Mouse (Mus musculus) left cerebral cortex, postnatal 10 days (tissue): ENCODE data around the gene 9330182L06Rik. TPM values are rescaled to one million over a fixed set of nuclear protein-coding genes. Genes with fewer than 3 reads are reported as not detected.

Source experiments
- DNase-seq, 2 experiments: peaks; one replicate each; pipeline ENCODE4 v3.0.0; 2021 to 2022; ENCODE audit warnings: low spot score in 2 of 2, mixed read lengths in 1 of 2; ENCODE audit errors: extremely low spot score in 1 of 2
- intact Hi-C: fragments of 180-260 bp; cut with DNase I; formaldehyde crosslinking; loops from one replicate; pipeline ENCODE4 v1.15.1; 2025
- microRNA-seq: library from miRNA; unstranded; fragments of <30 nt; microRNA quantifications from one replicate; pipeline ENCODE4 v1.2.0, GENCODE M21; 2022
- total RNA-seq, 2 experiments: library from RNA; stranded (reverse); gene quantifications; 2 replicates each; pipeline ENCODE4 v1.2.3; 2021

The 9330182L06Rik gene
- total RNA-seq, 2 experiments from 2014 or later: 48.7 to 51.3 TPM

DNA sequence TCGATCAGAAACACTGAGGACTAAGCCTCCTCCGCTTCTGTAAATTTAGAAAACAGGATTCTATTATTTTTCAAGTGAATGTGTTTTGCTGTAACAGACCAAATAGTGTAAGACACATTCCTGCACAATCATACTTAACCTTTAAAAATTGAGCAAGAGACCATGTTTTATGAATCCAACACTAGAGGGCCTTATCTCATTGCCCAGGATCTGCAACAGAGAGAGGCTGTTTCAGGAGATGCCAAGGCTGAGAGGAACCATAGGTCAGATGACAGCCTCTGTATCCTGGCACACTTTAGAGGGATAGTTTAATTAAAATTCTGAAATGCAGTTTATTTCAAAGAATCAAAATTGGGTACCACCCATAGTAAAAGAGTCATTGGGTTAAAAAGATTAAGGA, 187.4 kb downstream of the 9330182L06Rik start:
- no peak for DNase-seq
- intact Hi-C loops: loop anchor here (5.0 kb wide), 1 partner anchor 1179 kb away; no protein-coding TSS in a partner anchor

DNA sequence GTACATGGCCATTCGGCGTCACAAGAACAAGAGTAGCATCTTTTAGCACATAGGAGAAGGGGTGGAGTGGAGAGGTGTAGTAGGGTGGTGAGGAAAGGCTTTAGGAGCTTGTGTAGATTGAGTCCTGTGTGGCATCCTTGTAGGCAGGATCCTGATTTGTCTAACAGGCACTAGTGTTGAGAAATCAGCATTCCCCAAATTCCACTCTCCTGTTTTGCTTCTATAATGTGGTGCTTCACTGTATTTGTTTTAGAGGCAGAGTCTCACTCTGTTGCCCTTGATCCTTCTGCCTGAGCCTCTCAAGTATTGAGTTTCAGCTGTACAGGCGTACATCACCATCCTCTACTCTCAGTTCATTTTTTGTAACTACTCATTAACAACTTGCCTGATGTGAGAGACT, 211.7 kb downstream of the 9330182L06Rik start:
- DNase-seq: no peak
- intact Hi-C loops: no loop called here

DNA sequence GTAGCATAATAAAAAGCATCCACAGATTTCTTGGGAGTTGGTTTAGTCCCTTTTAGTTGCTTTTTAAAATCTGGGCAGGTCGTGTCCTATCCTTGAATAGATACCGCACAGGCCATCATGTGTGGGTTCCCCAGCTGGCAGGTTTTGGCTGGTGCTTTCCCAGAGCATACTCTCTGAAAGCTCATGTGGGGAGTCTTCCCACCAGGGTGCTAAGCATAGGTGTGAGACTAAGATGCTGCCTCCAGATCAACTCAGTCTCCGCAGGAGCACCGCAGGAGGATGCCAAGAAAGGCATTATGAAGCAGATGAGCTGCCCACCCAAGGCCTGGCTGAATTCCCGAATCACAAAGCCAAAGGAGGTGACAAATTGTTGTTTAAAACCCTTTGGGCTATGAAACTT, 229.5 kb downstream of the 9330182L06Rik start:
- intact Hi-C loops: no loop called here
- peak; percentile 17 to 41 for DNase-seq

DNA sequence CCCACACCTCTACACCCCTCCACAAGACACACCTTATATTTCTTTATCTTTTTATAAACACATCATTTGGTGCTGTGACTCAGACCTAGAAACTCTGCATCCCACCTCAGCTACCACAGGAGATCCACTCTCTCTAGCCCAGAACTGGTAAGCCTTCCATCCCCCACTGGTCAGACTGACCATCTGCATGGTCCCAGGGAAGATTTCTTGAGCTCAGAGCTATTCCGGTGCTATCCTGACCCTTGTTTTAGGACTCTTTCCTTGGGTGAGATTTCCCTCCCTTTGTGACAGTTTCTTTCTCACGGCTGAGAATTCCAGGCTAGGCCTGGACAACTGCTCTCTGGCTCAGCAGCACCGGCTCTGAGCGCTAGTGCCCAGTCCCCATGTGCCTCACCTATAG, 231.3 kb downstream of the 9330182L06Rik start:
- no peak for DNase-seq
- intact Hi-C loops: no loop called here

DNA sequence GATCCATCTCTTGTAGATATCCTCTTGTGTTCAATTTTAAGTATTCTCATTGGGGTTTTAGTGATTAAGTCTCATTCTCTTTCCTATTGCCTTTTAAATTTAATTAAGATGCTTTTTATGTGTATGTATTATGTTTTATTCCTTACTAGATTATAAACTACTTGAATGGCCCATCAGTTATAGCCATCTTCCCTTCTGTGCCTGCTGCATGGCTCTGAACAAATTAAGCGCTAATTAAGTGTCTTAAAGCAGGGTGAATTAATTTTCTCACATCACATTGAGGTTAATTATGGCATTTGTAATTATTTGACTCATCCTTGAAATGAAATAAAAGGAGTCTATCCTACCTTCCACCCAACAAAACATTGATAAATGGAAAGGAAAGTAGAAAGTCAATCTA, 245.1 kb downstream of the 9330182L06Rik start:
- DNase-seq: no peak
- intact Hi-C loops: no loop called here

DNA sequence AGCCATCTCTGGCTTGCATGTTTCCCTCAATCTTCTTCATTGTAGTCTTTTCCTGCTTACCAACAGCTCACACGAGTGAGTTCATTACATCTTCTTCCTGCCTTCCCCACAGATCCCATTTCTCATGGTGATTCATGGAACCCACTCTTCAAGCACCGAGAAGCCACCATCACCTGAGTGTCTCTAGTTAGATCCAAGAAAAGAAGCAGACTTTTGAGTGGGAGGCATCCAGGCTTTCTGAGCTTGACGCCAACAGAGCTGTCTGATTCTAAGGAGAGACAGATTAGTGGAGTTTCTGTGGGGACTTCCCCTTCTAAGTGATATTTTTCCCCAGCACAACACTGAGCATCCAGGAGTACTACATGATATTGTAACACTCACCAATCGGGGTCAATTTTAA, 259.6 kb downstream of the 9330182L06Rik start:
- intact Hi-C loops: loop anchor here (10.0 kb wide), 1 partner anchor 199 kb away; the partner anchor contains the start of gene Grm3
- DNase-seq: no peak

Small RNA genes within 50 kb of the gene (microRNA-seq; reads per million reads assigned to microRNA genes)
- 9.2 reads per million, percentile 29 among the genes with 10 or more reads in this experiment for gene Mir879

Other genes starting within 250 kb of the 9330182L06Rik start
- 1 to 10 TPM; 5.5 to 6.9 TPM for gene Tmem243, start 165.4 kb upstream of the 9330182L06Rik start, total RNA-seq
- 10 to 100 TPM; 46.7 to 48.0 TPM for gene Dmtf1, start 104.3 kb upstream of the 9330182L06Rik start, total RNA-seq